Mouse (Mus musculus): ENCODE results near the gene Sfn.
A peak's percentile ranks its signal among the peaks of the same experiment; 100 is the strongest.

The Sfn gene

DNA sequence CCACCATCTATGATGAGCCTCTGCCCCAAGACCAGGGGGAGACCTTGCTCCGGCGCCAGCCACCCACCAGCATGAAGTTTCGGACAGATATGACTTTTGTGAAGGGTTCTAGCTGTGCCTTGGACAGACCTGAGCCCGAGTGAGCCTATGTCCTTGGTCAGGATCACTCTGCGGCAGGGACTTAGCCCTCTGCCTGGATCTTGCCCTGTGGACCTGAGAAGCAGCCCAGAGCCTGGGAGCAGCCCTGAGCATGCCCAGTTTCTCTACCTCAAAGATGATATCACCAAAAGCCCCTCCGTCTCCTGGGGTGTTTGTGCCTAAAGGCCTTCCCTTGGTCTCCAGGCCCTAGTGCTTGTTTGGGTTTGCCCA, 18.3 kb downstream of the Sfn start:
- DNase-seq (ENCODE audit: low read depth) = no peak

DNA sequence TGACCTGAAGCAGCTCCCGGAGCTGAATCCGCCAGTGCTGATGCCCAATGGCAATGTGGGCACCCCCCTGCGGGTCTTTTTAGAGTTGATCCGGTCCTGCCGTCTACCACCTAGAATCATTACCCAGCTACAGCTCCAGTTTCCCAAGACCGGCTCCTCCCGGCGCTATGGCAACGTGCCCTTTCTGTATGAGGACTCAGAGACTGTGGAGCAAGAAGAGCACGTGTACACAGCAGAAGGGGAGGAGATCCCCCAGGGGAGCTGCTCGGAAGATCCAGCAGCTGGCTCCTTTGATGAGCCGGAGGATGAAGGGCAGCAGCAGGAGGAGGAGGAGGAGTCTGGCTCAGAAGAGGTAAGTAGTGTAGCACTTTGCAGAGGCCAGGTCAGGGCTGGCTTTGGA, 24.0 kb downstream of the Sfn start:
- DNase-seq (ENCODE audit: low read depth) = no peak

DNA sequence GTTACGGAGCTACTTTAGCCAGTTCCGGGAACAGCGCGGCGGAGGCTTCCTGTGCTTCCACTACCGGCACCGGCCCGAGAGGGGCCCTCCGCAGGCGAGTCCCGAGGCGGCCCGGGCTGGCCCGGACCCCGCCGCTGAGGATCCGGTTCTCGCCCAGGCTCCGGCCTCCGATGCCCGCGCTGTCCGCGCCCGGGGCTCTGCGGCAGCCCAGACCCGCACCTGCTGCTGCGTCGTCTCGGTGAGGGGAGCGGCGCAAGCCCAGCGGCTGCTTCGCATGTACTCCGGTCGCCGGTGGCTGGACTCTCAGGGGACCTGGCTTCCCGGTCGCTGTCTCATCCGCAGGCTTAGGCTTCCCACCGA, 27.1 kb downstream of the Sfn start:
- no peak for DNase-seq (ENCODE audit: low read depth)

DNA sequence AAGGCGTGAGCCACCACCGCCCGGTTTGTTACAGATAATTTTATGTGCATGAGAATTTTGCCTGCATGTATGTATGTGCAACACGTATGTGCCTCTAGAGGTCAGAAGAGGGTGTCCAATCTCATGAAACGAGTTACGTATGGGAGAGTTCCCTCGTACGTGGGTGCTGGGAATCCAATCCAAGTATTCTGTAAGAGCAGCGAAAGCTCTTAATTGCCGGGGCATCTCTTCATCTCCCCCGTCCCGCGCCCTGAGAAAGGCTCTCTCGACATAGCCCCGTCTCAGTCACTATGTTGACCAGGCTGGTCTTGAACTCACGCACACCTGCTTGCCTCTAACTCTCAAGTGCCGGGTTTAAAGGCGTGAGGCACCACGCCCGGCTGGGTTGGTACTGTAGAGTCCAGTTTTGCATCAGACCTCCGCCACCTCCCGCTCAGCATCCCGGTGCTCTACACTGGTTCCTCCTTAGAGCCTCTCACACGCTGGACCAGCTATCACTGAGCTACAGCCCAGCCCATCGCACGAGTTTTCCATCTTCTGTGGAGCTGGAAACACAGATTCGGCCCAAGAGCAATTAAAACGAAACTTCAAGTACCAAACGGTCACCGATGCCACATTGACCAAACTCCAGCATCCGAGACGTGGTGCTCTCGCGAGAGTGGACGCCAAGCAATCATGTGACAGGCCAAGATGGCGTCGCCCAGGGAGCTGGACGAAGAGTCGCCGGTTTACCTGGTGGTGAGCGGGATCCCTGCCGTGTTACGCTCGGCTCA, 27.7 kb downstream of the Sfn start, which contains the start of gene Gpatch3:
TSS of gene Gpatch3 (plus strand) at position 676 of the 773 bp plus-strand sequence.
- peak; percentile 89 for DNase-seq (ENCODE audit: low read depth)

DNA sequence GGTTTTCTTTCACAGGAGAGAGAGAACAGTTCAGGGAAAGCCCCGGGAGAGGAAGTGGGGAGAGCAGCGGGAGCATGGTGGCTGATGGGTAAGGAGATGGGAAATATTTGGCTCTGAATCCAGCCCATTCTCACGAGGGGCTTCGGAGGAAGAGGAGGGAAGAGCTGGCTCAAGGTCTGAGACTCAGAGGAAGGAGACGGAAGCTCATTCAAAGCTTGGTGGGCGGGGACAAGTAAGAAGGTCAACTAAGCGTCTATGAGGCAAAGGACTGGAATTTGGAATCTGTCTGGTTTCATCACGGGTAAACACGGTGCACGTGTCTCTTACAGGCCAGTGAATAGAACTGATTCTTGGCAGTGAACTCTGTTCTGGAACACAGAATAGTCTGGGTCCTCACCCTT, 31.9 kb downstream of the Sfn start:
- DNase-seq (ENCODE audit: low read depth) = no peak

DNA sequence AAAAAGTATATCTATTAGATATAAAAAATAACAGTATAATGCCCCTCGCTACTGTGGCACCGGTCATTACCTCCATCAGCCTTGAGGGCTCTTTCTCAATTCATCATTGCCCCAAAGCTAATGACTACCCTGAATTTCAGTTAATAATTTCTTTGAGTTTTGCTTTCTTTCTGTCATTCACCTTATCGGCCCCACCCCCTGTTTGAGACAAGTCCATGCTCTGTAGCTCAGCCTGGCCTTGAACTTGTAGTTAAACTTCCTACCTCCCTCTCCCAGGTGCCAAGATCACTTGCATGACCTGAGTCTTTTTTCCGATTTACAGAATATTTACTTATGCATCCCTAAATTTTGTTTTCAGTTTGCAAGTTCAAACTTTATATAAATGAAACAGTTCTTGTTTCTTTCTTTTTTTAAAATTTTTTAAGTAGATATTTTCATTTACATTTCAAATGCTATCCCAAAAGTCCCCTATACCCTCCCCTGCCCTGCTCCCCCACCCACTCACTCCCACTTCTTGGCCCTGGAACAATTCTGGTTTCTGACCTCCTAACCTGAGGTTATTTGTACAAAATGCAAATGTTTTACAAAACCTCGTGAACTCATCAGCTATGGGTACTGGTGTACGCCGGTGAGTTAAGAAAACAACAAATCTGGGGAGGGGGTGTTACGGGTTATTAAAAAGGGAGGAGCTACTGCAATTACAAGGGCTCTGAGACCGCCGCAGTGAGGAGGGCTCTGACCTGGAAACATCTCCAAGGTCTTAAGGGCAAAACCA, 32.5 kb downstream of the Sfn start:
- no peak for DNase-seq (ENCODE audit: low read depth)

DNA sequence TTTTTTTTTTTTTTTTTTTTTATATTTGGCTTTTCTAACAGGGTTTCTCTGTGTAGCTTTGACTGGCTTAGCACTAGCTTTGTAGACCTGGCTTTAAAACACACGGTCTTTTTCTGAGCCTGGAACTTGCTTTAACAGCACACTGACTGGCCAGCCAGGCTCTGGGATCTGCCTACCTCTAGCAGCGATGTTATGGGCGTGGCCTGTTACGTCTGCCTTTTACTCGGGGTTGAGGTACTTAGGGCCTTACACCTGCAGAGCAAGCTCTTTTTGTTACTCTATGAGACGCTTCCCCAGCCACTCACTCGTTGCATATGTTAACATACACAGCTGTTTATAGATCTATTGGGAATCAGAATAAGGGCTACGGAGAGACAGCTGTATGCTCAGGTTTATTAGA, 34.7 kb downstream of the Sfn start:
- DNase-seq (ENCODE audit: low read depth) = no peak

DNA sequence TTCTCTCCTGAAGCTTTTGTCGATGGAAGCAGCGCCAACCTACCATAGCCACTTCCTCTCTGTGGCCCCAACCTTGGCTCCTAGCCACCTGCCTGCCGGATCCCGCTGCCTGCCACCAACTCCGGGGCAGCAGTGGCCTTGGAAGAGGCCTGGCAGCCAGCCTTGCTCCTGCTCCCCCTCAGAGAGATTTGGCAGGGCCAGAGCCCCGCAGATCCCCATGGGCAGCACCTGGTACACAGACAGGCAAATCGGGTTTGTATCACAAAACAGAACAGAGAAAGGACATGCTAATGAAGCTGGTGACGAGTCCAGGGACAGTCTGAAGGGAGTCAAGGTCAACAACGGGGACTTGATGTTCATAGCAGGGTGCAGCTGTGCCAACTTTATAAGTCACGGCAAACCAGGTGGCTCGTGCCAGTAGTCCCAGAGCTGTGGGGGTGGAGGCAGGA, 38.8 kb downstream of the Sfn start:
- DNase-seq (ENCODE audit: low read depth) = no peak

DNA sequence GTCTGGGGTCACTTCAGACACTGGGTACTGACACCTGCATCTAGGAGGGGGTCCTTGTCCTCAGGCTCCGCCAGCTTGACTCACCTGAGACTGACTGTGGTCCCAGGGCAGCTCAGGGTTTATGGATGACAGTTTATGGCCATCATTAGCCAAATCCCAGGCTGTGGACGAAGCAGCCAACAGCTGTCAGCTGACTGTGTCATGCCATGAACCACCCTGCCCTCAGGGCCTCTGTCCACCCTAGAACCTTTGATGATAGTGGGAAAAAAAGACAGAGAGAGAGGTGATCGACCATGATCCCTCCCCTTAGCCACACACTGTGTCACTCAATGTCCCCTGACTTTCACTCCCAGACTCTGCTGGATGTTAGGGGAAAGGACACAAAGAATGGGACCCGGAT, 40.3 kb downstream of the Sfn start:
- DNase-seq (ENCODE audit: low read depth) = no peak

DNA sequence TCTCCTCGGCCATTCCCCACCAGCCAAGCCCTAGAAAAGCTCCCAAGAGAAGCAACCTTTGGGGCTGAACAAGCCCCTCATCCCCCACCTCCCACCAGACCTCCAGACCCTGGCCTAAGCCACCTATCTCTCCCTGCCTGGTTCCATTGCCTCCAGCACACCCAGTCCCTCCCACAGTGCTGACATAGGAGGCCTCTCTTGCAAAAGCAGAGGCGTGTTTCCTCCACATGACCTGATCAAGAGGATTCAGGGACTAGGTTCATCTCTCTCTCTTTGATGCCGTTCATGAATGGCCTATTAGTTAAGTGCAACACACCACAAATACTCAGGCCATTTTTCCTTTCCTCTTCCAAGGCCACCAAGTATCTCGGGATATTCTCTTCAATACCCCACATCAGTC, 42.1 kb downstream of the Sfn start:
- no peak for DNase-seq (ENCODE audit: low read depth)

DNA sequence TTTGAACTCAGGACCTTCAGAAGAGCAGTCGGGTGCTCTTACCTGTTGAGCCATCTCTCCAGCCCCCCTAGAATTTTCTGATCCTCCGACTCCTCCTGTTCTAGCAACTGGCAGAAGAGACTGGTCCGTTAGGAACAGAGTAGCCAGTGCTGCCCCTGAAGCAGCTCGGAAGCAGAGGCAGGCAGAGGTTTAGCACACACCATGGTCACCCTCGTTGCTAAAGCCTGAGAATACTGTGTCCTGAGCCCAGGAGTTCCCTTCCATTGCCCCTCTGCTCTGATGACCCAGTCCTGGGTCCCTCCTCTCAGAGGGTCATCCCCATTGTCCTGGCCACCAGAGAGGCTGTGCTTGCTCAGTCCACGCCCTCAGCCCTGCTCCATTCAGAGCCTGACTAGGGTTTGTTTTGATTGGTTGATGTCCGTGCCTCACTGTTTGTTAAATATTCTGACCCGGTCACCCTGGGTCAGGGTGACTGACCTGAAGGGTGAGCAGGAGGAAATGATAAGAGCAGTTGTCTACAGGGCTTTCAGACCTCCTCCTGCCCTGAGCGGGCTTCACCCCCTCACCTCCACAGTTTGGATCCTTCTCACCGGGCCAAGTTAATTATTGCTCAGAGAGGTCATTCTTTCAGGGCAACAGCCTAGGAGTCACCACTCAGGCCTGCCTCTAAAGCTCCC, 44.8 kb downstream of the Sfn start:
- no peak for DNase-seq (ENCODE audit: low read depth)

DNA sequence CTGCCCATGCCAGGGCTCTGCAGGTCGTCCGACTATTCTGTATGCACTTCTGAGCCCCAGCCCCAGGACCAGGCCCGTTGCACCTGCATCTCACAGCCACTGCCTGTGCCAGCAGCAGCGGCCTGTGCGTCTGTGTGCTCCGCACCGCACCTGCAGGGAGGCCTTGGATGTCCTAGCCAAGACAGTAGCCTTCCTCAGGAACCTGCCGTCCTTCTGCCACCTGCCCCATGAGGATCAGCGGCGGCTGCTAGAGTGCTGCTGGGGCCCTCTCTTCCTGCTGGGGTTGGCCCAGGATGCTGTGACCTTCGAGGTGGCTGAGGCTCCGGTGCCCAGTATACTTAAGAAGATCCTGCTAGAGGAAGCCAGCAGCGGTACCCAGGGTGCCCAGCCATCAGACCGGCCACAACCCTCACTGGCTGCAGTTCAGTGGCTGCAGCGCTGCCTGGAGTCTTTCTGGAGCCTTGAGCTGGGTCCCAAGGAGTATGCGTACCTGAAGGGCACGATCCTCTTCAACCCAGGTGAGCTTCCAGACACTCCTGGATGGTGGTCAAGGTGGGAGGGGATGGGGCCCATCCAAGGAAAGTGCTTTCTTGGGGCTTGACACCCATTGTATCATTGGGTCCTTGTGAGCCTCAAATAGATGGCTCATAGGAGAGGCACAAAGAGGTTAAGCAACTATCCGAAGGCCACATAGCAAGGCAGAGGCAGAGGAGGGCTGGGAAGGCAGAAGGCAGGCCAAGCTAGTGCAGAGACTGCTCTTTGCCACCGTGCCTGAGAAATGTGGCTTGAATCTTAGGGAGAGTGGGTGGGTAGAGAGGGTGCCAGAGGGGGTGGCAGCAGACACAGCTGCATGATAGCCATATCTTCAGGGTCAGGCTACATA, 48.3 kb downstream of the Sfn start:
- DNase-seq (ENCODE audit: low read depth) = no peak

DNA sequence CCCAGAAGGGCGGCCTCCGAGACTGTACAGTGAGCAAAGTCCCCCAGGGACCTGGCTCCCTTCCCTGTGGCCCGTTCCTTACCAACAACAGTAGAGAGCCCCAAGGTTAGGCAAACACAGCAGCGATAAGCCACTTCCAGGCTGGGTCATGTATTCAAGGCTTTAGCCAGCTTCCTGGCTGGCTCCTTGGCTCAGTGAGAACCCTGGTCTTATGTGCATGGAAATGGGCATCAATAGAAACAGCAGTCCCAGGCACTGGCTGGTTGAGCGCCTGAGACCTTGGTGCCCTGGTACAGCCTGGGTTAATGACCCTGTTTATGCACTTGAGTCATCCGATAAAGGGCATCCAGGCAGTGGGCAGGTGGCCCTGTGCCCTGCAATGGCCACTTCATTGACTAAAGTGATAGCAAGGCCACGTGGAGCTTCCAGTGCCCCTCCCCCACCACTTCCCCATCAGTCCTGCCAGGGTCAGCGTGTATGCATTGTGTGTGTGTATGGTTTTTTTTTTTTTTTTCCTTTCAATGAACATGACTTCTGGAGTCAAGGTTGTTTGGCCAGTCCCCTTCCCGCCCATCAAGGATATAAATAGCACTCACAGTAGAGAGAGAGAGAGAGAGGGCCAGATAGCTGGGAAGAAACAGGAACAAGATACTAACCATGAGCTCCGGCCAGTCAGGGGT, 49.1 kb downstream of the Sfn start, which contains the start of gene Nr0b2:
TSS of gene Nr0b2 (plus strand) at position 609 of the 680 bp plus-strand sequence.
- no peak for DNase-seq (ENCODE audit: low read depth)

DNA sequence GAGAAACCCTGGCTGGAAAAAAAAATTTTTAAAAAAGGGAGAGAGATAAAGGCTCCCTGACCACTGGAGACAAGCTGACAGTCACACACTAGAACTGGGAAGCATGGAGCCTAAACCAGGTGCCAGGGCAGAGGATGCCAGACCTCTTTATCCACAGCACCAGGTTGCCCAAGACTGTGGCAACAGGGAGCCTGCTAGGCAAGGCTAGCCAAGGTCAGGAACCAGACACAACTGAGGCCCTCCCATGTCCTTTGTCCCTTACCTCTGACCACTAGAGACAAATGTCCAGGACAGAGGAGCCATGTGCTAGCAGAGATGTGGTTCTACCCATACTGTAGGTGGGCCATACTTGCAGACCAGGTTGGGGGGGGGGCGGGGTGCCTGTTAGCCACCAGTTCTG, 49.9 kb downstream of the Sfn start:
- DNase-seq (ENCODE audit: low read depth) = no peak
